Mouse (Mus musculus): ENCODE measurements around the gene Slamf1.
"Not testable (repeated sequence)": the region's sequence is repeated elsewhere in the genome, so short reads cannot be mapped to it uniquely, and the experiment has no call there.

The Slamf1 gene

GRCm38 (mm10) chr1:171799648-171800047 lies 32.7 kb downstream of the Slamf1 start:
- DNase-seq (ENCODE audit: low read depth, low spot score) = no peak

DNA sequence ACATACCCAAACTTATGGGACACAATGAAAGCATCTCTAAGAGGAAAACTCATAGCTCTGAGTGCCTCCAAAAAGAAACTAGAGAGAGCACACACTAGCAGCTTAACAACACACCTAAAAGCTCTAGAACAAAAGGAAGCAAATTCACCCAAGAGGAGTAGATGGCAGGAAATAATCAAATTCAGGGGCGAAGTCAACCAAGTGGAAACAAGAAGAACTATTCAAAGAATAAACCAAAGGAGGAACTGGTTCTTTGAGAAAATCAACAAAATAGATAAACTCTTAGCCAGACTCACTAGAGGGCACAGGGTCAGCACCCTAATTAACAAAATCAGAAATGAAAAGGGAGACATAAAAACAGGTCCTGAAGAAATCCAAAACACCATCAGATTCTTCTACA lies 44.1 kb downstream of the Slamf1 start:
- not testable (repeated sequence) for DNase-seq (ENCODE audit: low read depth, low spot score)

DNA sequence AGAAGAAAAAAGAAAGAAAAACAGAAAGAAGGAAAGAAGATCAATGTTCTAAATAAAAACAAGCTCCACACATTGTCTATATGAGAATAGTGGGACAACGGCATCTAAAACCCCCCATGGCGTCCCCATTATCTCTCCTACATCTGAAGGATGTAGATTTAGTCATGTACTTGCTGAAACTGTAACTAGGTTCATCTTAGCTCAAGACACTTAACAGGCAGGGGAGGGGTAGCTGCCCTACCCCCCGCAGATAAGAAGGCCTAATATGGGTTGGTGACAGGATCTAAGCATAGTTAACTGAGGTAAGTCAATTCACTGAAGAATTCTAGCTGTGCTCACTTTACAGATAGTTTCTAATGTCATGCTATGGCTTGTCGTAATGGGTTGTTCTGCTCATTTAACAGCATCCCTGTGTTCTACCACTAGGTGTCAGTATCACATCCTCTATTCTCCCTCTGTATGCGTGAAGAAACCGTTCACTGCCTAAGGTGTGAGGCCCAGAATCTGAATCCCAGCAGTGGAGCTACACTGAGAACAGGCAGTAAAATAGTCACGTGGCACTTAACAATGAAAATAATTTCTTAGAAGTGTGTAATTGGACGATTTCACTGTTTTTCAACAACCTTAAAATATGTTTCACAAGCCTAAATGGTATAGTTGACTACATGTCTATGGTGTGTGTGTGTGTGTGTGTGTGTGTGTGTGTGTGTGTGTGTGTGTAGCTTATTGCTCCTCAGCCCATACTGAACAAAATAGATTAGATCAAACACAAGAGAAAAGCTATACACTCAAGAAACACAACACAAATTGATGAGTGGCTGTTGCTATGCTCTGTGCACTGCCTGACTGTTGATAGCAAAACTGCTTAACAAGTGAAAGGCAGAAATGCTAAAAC lies 48.9 kb downstream of the Slamf1 start:
- DNase-seq (ENCODE audit: low read depth, low spot score) = peak; percentile 18

DNA sequence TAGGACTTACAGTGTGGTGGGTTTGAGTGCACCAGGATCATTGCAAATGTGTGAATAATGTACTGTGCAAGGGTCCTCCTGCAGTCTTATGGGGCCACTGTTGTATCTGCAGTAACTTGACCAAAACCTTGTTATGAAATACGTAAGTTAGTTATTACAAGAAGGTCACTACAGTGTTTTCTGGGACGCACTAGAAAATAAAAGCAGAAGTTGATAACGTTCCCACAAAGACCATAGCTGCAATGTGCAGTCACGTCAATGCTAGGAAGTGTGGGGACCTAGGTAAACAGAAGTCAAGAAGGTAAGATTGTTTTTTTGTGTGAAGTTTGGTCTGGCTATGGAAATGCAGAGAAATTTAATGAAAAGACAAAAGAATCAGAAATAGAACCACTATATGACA lies 50.1 kb downstream of the Slamf1 start:
- no peak for DNase-seq (ENCODE audit: low read depth, low spot score)

DNA sequence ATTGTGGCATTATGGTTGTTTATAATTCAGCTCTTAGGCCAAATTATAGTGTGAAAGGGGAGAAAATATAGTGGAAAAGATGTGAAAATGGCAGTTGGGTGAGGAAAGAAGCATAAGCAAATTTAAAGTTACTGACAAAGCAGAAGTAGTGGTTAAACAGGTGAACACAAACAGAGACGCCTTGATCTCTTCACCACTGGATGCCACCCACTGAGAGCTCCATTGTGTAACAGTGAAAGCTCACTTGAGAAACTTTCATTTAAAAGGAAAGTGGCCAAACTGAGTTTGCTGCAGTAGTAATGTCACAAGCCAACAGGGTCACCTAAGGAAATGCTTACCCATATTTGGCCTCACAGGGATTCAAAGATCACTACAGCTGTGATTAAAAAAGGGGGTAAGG lies 54.4 kb downstream of the Slamf1 start:
- no peak for DNase-seq (ENCODE audit: low read depth, low spot score)

DNA sequence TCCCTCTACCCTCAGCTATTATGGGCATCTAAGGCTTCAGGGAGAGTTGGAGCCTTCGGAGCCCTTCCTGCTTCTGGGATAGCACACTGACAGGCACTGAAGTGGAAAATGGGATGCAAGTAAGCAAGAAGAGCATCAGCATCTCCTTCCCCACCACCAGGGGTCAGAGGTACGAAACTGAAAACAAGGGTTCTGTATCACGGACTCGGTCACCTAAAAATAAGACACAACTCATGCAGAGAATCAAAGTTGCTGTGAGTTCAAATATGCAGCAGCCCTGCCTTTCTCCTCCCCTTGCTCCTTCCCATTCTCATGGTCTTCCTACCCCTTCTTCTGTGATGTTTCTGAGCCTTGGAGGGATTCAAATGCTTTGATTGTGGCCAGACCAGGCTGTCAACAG lies 58.5 kb downstream of the Slamf1 start:
- no peak for DNase-seq (ENCODE audit: low read depth, low spot score)

DNA sequence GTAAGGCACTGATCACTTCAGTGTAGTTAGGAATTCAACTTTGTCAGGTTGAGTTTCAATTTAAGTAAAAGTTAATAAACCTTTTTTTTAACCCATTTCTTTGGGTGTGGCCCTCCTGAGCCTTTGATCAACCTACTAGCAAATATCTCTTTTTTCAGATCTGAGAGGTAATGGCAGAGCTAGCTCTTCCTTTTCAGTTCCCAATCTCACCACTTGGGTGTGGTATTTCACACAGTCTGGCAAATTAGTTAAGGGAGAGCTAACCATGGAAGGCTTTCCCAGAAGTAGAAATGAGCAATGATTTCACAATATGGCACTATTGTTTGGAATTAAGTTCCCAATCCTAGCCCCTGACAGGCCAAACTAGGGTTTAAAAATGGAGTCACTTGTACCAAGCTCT lies 59.2 kb downstream of the Slamf1 start:
- DNase-seq (ENCODE audit: low read depth, low spot score) = no peak

- peak; percentile 18 for DNase-seq (ENCODE audit: low read depth, low spot score)
Measured at GRCm38 (mm10) chr1:171827674-171828073, 60.7 kb downstream of the Slamf1 start.

DNA sequence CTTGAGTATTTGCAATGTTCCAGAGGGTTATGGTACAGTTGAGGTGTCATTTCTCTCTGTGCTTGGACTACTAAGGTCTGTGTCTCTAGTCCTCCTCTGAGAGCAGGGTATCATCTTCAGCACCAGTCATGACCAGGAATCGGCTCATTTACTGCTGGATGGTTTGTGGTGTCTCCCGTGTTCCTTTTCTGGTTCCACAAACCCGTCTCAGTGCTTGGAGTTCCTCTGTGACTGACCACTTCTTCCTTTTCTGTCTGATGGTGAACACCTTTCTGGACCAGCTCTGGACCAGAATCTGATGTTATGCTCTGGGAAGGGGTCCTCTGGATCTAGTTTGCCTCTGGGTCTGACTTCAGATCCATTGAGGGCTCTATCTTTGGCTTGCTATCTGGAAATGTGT lies 72.6 kb downstream of the Slamf1 start, which contains the start of gene Cd84:
Gene Cd84, plus strand, starts transcription at position 210 of the 400 bp plus-strand sequence.
- no peak for DNase-seq (ENCODE audit: low read depth, low spot score)

DNA sequence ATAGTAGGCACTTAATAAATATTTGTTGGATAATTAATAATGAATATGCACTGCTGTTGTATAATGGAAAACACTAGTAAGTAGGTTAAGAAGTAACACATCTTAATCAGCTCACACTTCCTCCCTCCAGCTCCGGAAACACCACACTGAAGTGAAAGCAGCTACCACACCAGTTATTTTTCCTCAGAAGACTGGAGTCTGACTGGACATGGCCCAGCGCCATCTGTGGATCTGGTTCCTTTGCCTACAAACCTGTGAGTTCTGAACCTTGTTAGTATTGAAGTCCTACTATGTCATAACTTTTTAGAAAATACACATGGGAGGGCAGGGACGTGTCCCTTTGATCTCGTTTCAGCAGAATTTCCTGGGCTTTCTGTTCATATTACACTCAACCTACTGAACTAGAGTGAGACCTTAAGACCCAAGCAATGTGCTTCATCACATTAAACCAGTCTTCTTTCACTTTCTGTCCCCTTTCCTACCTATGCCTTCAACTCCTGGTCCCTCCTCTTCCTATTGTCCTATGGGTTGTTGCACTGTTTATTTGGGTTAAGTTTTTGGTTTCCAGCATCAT lies 73.6 kb downstream of the Slamf1 start:
- DNase-seq (ENCODE audit: low read depth, low spot score) = no peak

DNA sequence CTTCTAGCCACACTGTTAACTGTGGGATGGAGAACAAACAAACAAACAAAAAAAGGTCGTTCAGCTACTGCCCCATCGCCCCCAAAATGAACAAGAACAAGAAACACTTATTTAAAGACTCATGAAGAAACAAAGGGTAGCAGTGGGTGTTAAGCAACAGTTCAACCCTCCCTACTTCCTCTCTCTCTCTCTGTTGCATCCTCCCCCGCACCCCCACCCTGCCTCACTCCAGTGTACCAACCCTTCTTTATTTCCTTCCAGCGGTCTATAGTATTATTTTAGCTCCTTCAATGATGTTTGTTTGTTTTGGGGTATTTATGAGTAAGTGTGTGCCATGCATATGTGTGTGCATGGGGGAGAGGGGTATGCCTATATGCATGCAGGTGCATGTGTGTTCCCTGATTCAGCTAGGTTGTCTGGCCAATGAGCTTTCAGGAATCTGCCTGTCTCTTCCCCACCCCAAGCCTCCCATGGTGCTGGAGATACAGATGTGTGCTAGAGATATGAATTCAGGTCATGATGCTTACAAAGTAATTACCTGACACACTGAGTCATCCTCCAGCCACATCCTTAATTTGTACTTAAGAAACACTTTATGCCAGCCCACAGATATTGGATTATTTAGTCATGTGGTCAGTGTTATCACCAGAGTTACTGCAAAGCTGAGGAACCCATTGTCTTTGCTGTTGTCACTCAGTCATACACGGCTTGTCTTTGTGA lies 78.3 kb downstream of the Slamf1 start:
- DNase-seq (ENCODE audit: low read depth, low spot score) = no peak

DNA sequence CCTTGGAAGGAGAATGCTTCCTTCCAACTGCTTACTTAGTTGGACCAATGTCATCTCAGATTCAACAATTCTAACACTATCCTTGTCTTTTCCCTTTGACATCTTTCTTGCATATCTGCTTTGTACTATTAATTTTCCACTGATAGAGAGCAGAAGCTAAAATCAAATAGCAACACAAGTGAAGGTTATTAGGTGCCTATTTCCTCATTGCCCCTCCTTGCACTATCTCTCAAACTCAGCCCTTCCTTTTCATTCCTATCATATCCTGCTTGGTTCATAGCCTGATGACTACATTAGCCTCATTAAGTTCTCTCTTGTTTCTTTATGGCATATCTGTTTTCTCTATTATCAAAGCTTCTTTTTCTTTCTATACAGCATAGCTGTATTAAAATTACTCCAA lies 81.3 kb downstream of the Slamf1 start:
- no peak for DNase-seq (ENCODE audit: low read depth, low spot score)

GRCm38 (mm10) chr1:171848757-171849156 lies 81.8 kb downstream of the Slamf1 start:
- DNase-seq (ENCODE audit: low read depth, low spot score) = no peak

- peak; percentile 45 for DNase-seq (ENCODE audit: low read depth, low spot score)
Measured at GRCm38 (mm10) chr1:171849454-171849853, 82.5 kb downstream of the Slamf1 start.
